Mouse (Mus musculus) G1E-ER4 (cell line): ENCODE results near the gene Chst11. TPM values are rescaled to one million over a fixed set of nuclear protein-coding genes. Genes with fewer than 3 reads are reported as not detected.

Experiments used
- GATA1 ChIP-seq: IDR thresholded peaks from one replicate; pipeline ENCODE4 v1.8.0; 2012; ENCODE audit warnings: low read length, inconsistent platforms
- polyA plus RNA-seq: library from polyadenylated mRNA; stranded (reverse); fragments of >175 nt; gene quantifications from 2 replicates; pipeline ENCODE4 v1.2.3, GENCODE M21; 2012

Gene Chst11
- polyA plus RNA-seq, 1 experiment: 15.5 TPM

- TF ChIP-seq GATA1: no peak
Observed at GRCm38 (mm10) chr10:83182573-83182960, 197.3 kb downstream of the Chst11 start.

- TF ChIP-seq GATA1: no peak
Observed at GRCm38 (mm10) chr10:83183634-83184479, 198.6 kb downstream of the Chst11 start.

- TF ChIP-seq GATA1: no peak
Observed at GRCm38 (mm10) chr10:83184480-83185069, 199.3 kb downstream of the Chst11 start.

GRCm38 (mm10) chr10:83185121-83185520 lies 199.8 kb downstream of the Chst11 start:
- no peak for TF ChIP-seq GATA1

GRCm38 (mm10) chr10:83186167-83186566 lies 200.9 kb downstream of the Chst11 start:
- TF ChIP-seq GATA1: no peak

GRCm38 (mm10) chr10:83186984-83187383 lies 201.7 kb downstream of the Chst11 start:
- TF ChIP-seq GATA1: no peak

- no peak for TF ChIP-seq GATA1
Observed at GRCm38 (mm10) chr10:83189071-83189470, 203.8 kb downstream of the Chst11 start.

- TF ChIP-seq GATA1: no peak
Observed at GRCm38 (mm10) chr10:83191476-83191875, 206.2 kb downstream of the Chst11 start.

- TF ChIP-seq GATA1: no peak
Observed at GRCm38 (mm10) chr10:83191982-83192381, 206.7 kb downstream of the Chst11 start.

- TF ChIP-seq GATA1: no peak
Observed at GRCm38 (mm10) chr10:83197690-83198336, 212.5 kb downstream of the Chst11 start.

- TF ChIP-seq GATA1: no peak
Observed at GRCm38 (mm10) chr10:83198692-83199091, 213.4 kb downstream of the Chst11 start.

GRCm38 (mm10) chr10:83199290-83199689 lies 214.0 kb downstream of the Chst11 start:
- no peak for TF ChIP-seq GATA1

GRCm38 (mm10) chr10:83201525-83201924 lies 216.2 kb downstream of the Chst11 start:
- TF ChIP-seq GATA1: no peak

- TF ChIP-seq GATA1: no peak
Observed at GRCm38 (mm10) chr10:83202906-83203702, 217.8 kb downstream of the Chst11 start.

- no peak for TF ChIP-seq GATA1
Observed at GRCm38 (mm10) chr10:83208436-83208835, 223.1 kb downstream of the Chst11 start.

- TF ChIP-seq GATA1: no peak
Observed at GRCm38 (mm10) chr10:83209388-83209787, 224.1 kb downstream of the Chst11 start.

GRCm38 (mm10) chr10:83210122-83210521 lies 224.8 kb downstream of the Chst11 start:
- TF ChIP-seq GATA1: no peak
